Mouse (Mus musculus) bone marrow macrophage, adult 2 months (primary cell): ENCODE measurements at regions not wholly inside any gene's neighbourhood (a gene's known extent, or its start where the extent isn't known, plus 50 kb on each side); places are given as distances from the start of the nearest gene placed in this dataset.

Experiments used
- CTCF ChIP-seq: IDR thresholded peaks from 2 replicates; pipeline ENCODE4 v1.5.1; 2012; ENCODE audit warnings: low read depth, mild to moderate bottlenecking, low read length, moderate library complexity
- POLR2A ChIP-seq: IDR thresholded peaks from 2 replicates; pipeline ENCODE4 v1.6.1; 2012; ENCODE audit warnings: mild to moderate bottlenecking, low read depth, low read length, borderline replicate concordance

DNA sequence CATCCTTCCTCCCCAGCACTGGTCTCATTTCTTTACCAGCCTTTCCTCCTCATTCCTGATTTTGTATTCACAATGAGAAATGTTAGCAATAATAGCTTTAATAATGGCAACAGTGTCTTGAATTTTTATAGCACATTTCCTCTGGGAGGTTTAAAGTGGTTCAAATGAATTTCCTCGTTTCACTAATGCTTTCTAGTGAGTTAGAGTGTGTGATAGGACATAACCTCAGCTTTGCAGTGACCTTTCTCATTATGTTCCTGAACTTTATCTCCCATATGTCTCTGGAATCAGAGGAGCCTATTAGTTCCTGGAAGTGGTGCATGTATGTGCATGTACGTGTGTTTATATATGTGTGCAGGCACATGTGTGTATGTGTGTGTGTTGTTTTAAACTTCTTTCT is 93.2 kb upstream of the 2610001J05Rik start:
- TF ChIP-seq CTCF (no peak), POLR2A (no peak)
